Mouse (Mus musculus) heart, postnatal 14 days (tissue): ENCODE data around the gene Gm45337. TPM values are rescaled to one million over a fixed set of nuclear protein-coding genes. Genes with fewer than 3 reads are reported as not detected.

Experiments used
- DNase-seq, 2 experiments: peaks; one replicate each; pipeline ENCODE4 v3.0.0; 2021 to 2022
- intact Hi-C: fragments of 180-260 bp; cut with DNase I; formaldehyde crosslinking; loops from one replicate; pipeline ENCODE4 v1.15.1; 2025
- total RNA-seq, 2 experiments: library from RNA; stranded (reverse); gene quantifications; 2 replicates each; pipeline ENCODE4 v1.2.3; 2021

Gm45337 gene
- total RNA-seq, 2 experiments from 2014 or later: not detected

DNA sequence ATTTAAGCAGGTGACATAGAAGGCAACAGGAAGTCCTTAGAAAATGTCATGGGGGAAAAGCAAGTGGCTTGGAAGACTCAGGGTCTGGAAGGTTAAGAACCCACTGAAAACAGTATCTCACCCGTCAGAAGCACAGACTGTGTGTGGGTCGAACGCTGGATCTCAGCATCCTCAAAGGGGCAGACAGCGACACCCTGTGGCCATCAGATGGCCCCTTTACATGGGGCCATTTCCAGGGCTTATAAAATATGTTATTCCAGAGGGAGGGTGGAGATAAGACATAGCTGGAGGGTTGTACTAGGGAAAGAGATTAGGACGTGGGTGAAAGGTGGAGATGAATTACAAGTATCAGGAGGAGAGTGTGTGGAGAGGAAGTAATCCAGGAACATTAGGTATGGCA lies 24.8 kb downstream of the Gm45337 start:
- intact Hi-C loops: no loop called here
- peak in 1 of 2 experiments; percentile 18 for DNase-seq

- intact Hi-C loops: no loop called here
- DNase-seq: no peak
Measured at GRCm38 (mm10) chr7:142104747-142105146, 39.7 kb downstream of the Gm45337 start.

DNA sequence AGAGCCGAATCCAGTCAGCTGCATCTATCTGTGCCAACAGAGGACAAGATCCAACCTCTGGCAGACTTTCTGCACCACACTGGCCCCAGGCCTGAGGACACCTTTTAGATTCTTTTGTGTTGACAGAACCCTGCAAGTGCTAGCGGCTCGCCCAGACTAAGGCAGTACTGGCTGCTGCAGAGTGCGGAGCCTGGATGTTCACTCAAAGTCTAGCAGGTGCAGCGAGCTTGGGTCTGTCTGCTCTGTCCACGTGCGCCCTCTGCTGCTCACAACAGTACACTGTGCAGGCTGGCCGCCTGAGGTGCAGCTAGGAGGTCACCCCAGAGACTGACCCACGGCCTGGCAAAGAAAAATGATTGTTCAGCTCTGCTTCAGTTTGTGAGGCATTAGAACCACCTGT lies 46.6 kb downstream of the Gm45337 start:
- peak; percentile 85 to 87 for DNase-seq
- intact Hi-C loops: loop anchor here (1.0 to 5.0 kb wide), 3 partner anchors 26 to 81 kb away; partner anchors contain the start of gene Mob2

GRCm38 (mm10) chr7:142096701-142097100 lies 47.7 kb downstream of the Gm45337 start:
- intact Hi-C loops: loop anchor here (2.0 to 5.0 kb wide), 2 partner anchors 34 to 80 kb away; partner anchors contain the start of gene Mob2
- no peak for DNase-seq

- DNase-seq: peak; percentile 95 to 96
- intact Hi-C loops: loop anchor here (5.0 kb wide), 1 partner anchor 33 kb away; the partner anchor contains the start of gene Mob2
Measured at GRCm38 (mm10) chr7:142095183-142095931, 49.0 kb downstream of the Gm45337 start, which contains the start of gene Dusp8. TSS of gene Dusp8 (minus strand) at chr7:142095843.

GRCm38 (mm10) chr7:142094301-142095143 lies 49.9 kb downstream of the Gm45337 start:
- intact Hi-C loops: loop anchor here (5.0 kb wide), 1 partner anchor 32 kb away; the partner anchor contains the start of gene Mob2
- DNase-seq: peak; percentile 43 to 55

DNA sequence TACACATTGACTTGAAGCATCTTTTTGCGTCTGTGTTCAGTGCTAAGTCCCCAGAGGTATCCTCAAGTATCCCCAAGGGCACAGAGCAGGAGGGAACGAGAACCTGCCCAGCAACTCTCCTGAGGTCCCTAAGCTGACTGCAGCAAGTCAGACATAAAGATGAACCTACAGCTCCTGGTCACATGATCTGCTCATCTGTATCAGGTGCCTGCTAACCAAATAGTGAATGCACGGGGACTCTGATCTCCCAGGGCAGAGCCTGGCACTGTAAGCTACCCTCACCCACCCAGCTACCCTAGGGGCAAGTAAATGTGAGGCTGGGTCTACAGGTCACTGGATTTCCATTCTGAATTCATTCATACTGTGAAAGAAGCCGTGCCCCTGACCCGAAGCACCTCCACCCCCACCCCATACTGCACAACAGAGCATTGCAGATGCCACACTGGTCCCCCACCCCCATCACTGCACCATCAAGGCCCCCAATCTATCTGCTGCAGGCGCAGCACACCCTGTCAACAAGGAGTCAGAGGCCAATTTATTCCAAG lies 50.6 kb downstream of the Gm45337 start:
- intact Hi-C loops: no loop called here
- no peak for DNase-seq

Other genes starting within 250 kb of the Gm45337 start
- gene Tollip, start 226.1 kb downstream of the Gm45337 start, total RNA-seq: 10 to 100 TPM; 46.1 to 48.6 TPM
- under 1 TPM; 0.12 to 0.46 TPM for gene Brsk2, start 194.9 kb downstream of the Gm45337 start, total RNA-seq
- gene Mob2, start 83.5 kb downstream of the Gm45337 start, total RNA-seq: 10 to 100 TPM; 39.9 to 43.0 TPM
- gene Dusp8, start 48.8 kb downstream of the Gm45337 start, total RNA-seq: 10 to 100 TPM; 29.2 to 35.4 TPM
- not detected for gene Gm45618, start 23.9 kb downstream of the Gm45337 start, total RNA-seq
- gene Gm39115, start 8.6 kb downstream of the Gm45337 start, total RNA-seq: not detected
- not detected for gene Gm29735, start 12.5 kb upstream of the Gm45337 start, total RNA-seq
- not detected for gene Gm4553, start 21.1 kb upstream of the Gm45337 start, total RNA-seq
- gene Krtap5-2, start 31.4 kb upstream of the Gm45337 start, total RNA-seq: not detected
- not detected for gene Gm10153, start 45.8 kb upstream of the Gm45337 start, total RNA-seq
- not detected for gene Krtap5-3, start 56.8 kb upstream of the Gm45337 start, total RNA-seq
- not detected for gene Gm7579, start 67.3 kb upstream of the Gm45337 start, total RNA-seq
- gene Krtap5-5, start 85.4 kb upstream of the Gm45337 start, total RNA-seq: not detected
- gene Gm40460, start 96.5 kb upstream of the Gm45337 start, total RNA-seq: not detected
- gene Gm2431, start 113.7 kb upstream of the Gm45337 start, total RNA-seq: not detected
- gene Gm4559, start 129.8 kb upstream of the Gm45337 start, total RNA-seq: not detected
- gene Krtap5-1, start 152.5 kb upstream of the Gm45337 start, total RNA-seq: not detected
- not detected for gene Krtap5-4, start 158.9 kb upstream of the Gm45337 start, total RNA-seq
- gene Ifitm10, start 229.1 kb upstream of the Gm45337 start, total RNA-seq: 1 to 10 TPM; 1.7 to 2.1 TPM
- 1 to 10 TPM; 2.4 to 6.7 TPM for gene Gm49369, start 238.1 kb upstream of the Gm45337 start, total RNA-seq
- 100 to 1,000 TPM; 572 to 613 TPM for gene Ctsd, start 243.4 kb upstream of the Gm45337 start, total RNA-seq